Mouse (Mus musculus): Measurements from ENCODE around the gene Zfyve9. TPM values are rescaled to one million over a fixed set of nuclear protein-coding genes. Genes with fewer than 3 reads are reported as not detected.

The Zfyve9 gene
- polyA plus RNA-seq (2012; rRNA removed) = 10.4 and 12.4 TPM in 2 replicates

GRCm38 (mm10) chr4:108780057-108780863 is at the start of gene Zfyve9:
Gene Zfyve9 (minus strand): TSS chr4:108780798.

DNA sequence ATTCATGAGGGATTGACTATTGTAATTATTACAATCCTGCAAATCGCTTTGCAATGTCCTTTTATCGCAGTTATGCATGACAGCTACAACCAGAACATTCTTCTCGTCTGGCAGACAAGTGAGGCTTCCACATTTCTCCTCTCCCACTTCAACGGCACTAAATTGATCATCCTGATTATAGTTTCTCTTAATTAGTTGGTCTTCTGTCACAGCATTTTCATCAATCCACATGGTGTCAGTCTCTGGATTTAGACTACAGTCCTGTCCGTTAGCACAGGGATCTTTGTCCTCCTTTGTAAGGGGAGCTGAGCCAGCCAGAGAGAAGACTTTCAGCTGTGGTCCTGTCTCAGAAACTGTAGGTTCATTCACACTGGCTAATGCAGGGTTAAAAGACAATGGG is 61.2 kb downstream of the Zfyve9 start, which contains the start of gene 3110021N24Rik:
3110021N24Rik (plus strand) TSS at position 301 of the 400 bp plus-strand sequence.

DNA sequence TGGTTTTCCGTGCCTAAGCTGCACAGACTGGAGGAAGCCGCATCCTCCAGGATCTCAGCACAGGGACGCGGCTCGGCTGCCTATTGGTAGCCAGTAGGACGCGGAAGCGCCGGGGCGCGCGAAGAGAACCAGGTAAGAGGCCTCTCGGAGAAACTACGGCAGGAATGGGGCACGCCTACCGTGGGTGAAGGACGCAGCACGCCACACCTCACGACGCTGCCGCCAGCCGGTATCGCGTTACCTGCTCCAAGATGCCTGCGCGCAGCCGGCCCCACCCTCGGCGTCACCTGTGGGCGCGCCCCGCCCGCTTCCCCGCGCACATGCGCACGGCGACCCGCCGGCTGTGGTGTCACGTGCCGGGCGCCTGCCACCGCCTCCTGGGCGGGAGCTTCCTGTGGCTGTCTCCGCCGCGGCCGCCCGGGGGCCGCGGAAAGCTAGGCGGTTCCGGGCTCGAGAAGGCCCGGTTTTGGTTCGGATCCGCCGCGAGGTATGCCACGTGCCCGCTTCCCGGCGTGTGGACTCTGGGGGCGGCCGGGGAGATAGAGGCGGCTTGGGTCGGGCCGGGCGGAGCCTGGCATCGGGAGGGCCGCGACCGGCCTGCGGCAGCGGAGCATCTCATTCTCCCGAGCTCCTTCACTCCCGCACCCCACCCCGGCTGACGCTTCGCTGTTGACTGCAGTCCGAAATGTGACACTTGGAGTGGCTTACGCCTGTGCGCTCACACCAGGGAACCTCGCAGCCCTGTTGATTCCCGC is 160.8 kb downstream of the Zfyve9 start, which contains the start of gene Cc2d1b:
Cc2d1b (plus strand) TSS at position 354 of the 755 bp plus-strand sequence.

Other genes with a start within 250 kb of the Zfyve9 start
- gene Prpf38a, start 201.5 kb downstream of the Zfyve9 start, polyA plus RNA-seq (2012; rRNA removed) = 80.9 and 118 TPM in 2 replicates
- gene Orc1, start 201.4 kb downstream of the Zfyve9 start, polyA plus RNA-seq (2012; rRNA removed) = 9.4 and 10.5 TPM in 2 replicates
- gene Cc2d1b, start 160.9 kb downstream of the Zfyve9 start, polyA plus RNA-seq (2012; rRNA removed) = 42.4 and 62.6 TPM in 2 replicates
- gene 3110021N24Rik, start 61.1 kb downstream of the Zfyve9 start, polyA plus RNA-seq (2012; rRNA removed) = 0.19 and 0.22 TPM in 2 replicates
- gene Btf3l4, start 52.8 kb upstream of the Zfyve9 start, polyA plus RNA-seq (2012; rRNA removed) = 138 and 175 TPM in 2 replicates
- gene Txndc12, start 53.8 kb upstream of the Zfyve9 start, polyA plus RNA-seq (2012; rRNA removed) = 63.4 and 70.9 TPM in 2 replicates
- 35.0 and 52.4 TPM in 2 replicates for gene Kti12, start 67.0 kb upstream of the Zfyve9 start, polyA plus RNA-seq (2012; rRNA removed)
- 0.06 and 0.19 TPM in 2 replicates for gene A730015C16Rik, start 67.8 kb upstream of the Zfyve9 start, polyA plus RNA-seq (2012; rRNA removed)
- gene Rab3b, start 98.3 kb upstream of the Zfyve9 start, polyA plus RNA-seq (2012; rRNA removed) = 12.6 and 14.0 TPM in 2 replicates
- gene Nrd1, start 219.9 kb upstream of the Zfyve9 start, polyA plus RNA-seq (2012; rRNA removed) = 114 and 126 TPM in 2 replicates